Mouse (Mus musculus): ENCODE measurements around the gene Gm10715.
"Not testable (repeated sequence)": the region's sequence is repeated elsewhere in the genome, so short reads cannot be mapped to it uniquely, and the experiment has no call there.

DNA sequence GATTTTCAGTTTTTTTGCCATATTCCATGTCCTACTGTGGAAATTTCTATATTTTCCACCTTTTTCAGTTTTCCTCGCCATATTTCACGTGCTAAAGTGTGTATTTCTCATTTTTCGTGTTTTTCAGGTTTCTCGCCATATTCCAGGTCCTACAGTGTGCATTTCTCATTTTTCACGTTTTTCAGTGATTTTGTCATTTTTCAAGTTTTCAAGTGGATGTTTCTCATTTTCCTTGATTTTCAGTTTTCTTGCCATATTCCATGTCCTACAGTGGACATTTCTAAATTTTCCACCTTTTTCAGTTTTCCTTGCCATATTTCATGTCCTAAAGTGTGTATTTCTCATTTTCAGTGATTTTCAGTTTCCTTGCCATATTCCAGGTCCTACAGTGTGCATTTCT lies 10.5 kb upstream of the Gm10715 start:
- TF ChIP-seq GATA1, TAL1 (IDR thresholded peaks at IDR 0.05; ENCODE audit: low read length): not testable (repeated sequence)
